8 mouse cellular contexts compared by ENCODE assay signal in genomic region chr10:86064937-86065336, GRCm38 (mm10). TPM values are rescaled to one million over a fixed set of nuclear protein-coding genes. Genes with fewer than 3 reads are reported as not detected.
DNase-seq lines count a peak whose midpoint lies in the region; ATAC-seq and TF ChIP-seq lines count a peak whose summit lies in the region.

No protein-coding gene starts in this region.

- DNase-seq in adrenal gland, adult (ENCODE audit: inconsistent age in 2 of 2, low spot score in 1 of 2): peak; percentile 85 to 93
- peak; percentile 82 for DNase-seq in gastrocnemius, adult 2 months
- DNase-seq in left cerebral cortex, adult 11 months (ENCODE audit: low spot score): peak; percentile 65
- DNase-seq in lung, postnatal 25 days (ENCODE audit: low spot score): peak; percentile 93
- peak; percentile 76 for DNase-seq in retina, postnatal 7 days (ENCODE audit: low read depth, low spot score)
- DNase-seq in T-cell, adult 2 months (ENCODE audit: low spot score): no peak

- no peak overlapping the region for H3K27ac ChIP-seq in cortical plate, adult 2 months (ENCODE audit: insufficient read depth, low read length)
- peak overlapping the region; percentile 68 for H3K27ac ChIP-seq in gastrocnemius, adult 2 months
- H3K27ac ChIP-seq in hindbrain, embryonic 16.5 days (ENCODE audit: low read depth, low read length): no peak overlapping the region

- peaks cover 7% of the 10 kb centered on the region for H3K36me3 ChIP-seq in hindbrain, embryonic 16.5 days (ENCODE audit: control insufficient read depth, insufficient read depth, low read length)

- H3K9me3 ChIP-seq in hindbrain, embryonic 16.5 days (ENCODE audit: control insufficient read depth, low read length): peaks cover 6% of the 10 kb centered on the region; the same call in 1 of the 2 replicates

- no peak overlapping the region for H3K4me2 ChIP-seq in hindbrain, embryonic 16.5 days (ENCODE audit: low read length)

- intact Hi-C loops in gastrocnemius, adult 2 months (cut with DNase I): loop anchor here (1.0 to 5.0 kb wide), 3 partner anchors 117 to 399 kb away; no protein-coding TSS in a partner anchor

- peak; percentile 85 for ATAC-seq in hindbrain, embryonic 16.5 days

- WGBS in hindbrain, embryonic 16.5 days: 3% methylated on average over 4 of the region's 4 CpGs

- H3K27me3 ChIP-seq in hindbrain, embryonic 16.5 days (replicated peaks; ENCODE audit: control insufficient read depth, insufficient read depth, low read length): no peaks in the 10 kb centered on the region

- no peaks in the 10 kb centered on the region for H3K4me1 ChIP-seq in cortical plate, adult 2 months (ENCODE audit: control insufficient read depth, insufficient read depth, low read length)
- no peaks in the 10 kb centered on the region; the same call in 1 of the 2 replicates for H3K4me1 ChIP-seq in hindbrain, embryonic 16.5 days (ENCODE audit: control insufficient read depth, insufficient read depth, low read depth, low read length)

- peak; percentile 93 for TF ChIP-seq CTCF in cortical plate, adult 2 months (IDR thresholded peaks at IDR 0.05; ENCODE audit: extremely low read depth, insufficient read depth, low read length)
- peak; percentile 94 for TF ChIP-seq CTCF in gastrocnemius, adult 2 months (IDR thresholded peaks at IDR 0.05)

- no peak for TF ChIP-seq POLR2A in cortical plate, adult 2 months (IDR thresholded peaks at IDR 0.05; ENCODE audit: extremely low read depth, insufficient read depth, low read length)

- no peak overlapping the region for H3K9ac ChIP-seq in hindbrain, embryonic 16.5 days (ENCODE audit: low read depth, low read length)

- no peak overlapping the region for H3K4me3 ChIP-seq in cortical plate, adult 2 months (ENCODE audit: insufficient read depth, low read length)
- H3K4me3 ChIP-seq in gastrocnemius, adult 2 months: no peak overlapping the region
- no peak overlapping the region for H3K4me3 ChIP-seq in hindbrain, embryonic 16.5 days (ENCODE audit: low read length)

RNA-seq across cellular contexts. Expression of gene Fbxo7, which starts 43.2 kb away (rescaled TPM):
- 35.8 and 38.2 TPM in 2 replicates for polyA plus RNA-seq in cortical plate, adult 2 months (2012; rRNA removed)
- total RNA-seq in gastrocnemius, adult 2 months (2021): 10 to 100 TPM in 1 of 2 experiments, 1 to 10 TPM in 1; 8.5 to 11.8 TPM
- polyA plus RNA-seq in hindbrain, embryonic 16.5 days (2015; fragmentation: Nextera tagmentation; extraction: Ambion mirVana): 21.8 and 24.9 TPM in 2 replicates

RNA-seq across cellular contexts. Expression of gene Bpifc, which starts 53.2 kb away (rescaled TPM):
- polyA plus RNA-seq in cortical plate, adult 2 months (2012; rRNA removed): 0.17 and 0.23 TPM in 2 replicates
- not detected for total RNA-seq in gastrocnemius, adult 2 months (2021)
- polyA plus RNA-seq in hindbrain, embryonic 16.5 days (2015; fragmentation: Nextera tagmentation; extraction: Ambion mirVana): 0.05 TPM in 1 of 2 replicates, not detected in the other
